Mouse (Mus musculus) neural tube, embryonic 14.5 days (tissue): ENCODE data around the gene Hoxa3. TPM values are rescaled to one million over a fixed set of nuclear protein-coding genes. Genes with fewer than 3 reads are reported as not detected.
A peak's percentile ranks its signal among the peaks of the same experiment; 100 is the strongest.

ENCODE experiments used
- ATAC-seq: fragments of 200-750 bp; cut with Nextera tagmentation; 2 replicates; pipeline ENCODE4 v1.8.0; 2017; ENCODE audit warnings: low read depth, mild to moderate bottlenecking, moderate TSS enrichment, moderate library complexity
- H3K27ac ChIP-seq: fragments of 300-500 bp; sonication (generic); 2 replicates; pipeline ENCODE4 v1.5.1; 2014; ENCODE audit warnings: low read depth, mild to moderate bottlenecking, control low read depth, low read length, moderate library complexity, mixed read lengths
- H3K27me3 ChIP-seq: fragments of 300-500 bp; sonication (generic); 2 replicates; pipeline ENCODE4 v1.6.1; 2014; ENCODE audit warnings: low read length; ENCODE audit not compliant: control insufficient read depth, insufficient read depth
- H3K36me3 ChIP-seq: fragments of 300-500 bp; sonication (generic); 2 replicates; pipeline ENCODE4 v1.6.1; 2014; ENCODE audit warnings: low read length, mixed read lengths; ENCODE audit not compliant: control insufficient read depth, insufficient read depth
- H3K4me1 ChIP-seq: fragments of 300-500 bp; sonication (generic); 2 replicates; pipeline ENCODE4 v1.6.1; 2014; ENCODE audit warnings: low read length; ENCODE audit not compliant: control insufficient read depth, insufficient read depth
- H3K4me2 ChIP-seq: fragments of 300-500 bp; sonication (generic); 2 replicates; pipeline ENCODE4 v1.6.1; 2014; ENCODE audit warnings: mild to moderate bottlenecking, low read depth, low read length, control low read depth
- H3K4me3 ChIP-seq: fragments of 300-500 bp; sonication (generic); 2 replicates; pipeline ENCODE4 v1.5.1; 2014; ENCODE audit warnings: low read depth, low read length, control low read depth, mixed read lengths
- H3K9ac ChIP-seq: fragments of 300-500 bp; sonication (generic); replicated peaks from 2 replicates; pipeline ENCODE4 v1.6.1; 2014; ENCODE audit warnings: low read depth, mild to moderate bottlenecking, control low read depth, low read length, mixed read lengths
- H3K9me3 ChIP-seq: fragments of 300-500 bp; sonication (generic); 2 replicates; pipeline ENCODE4 v1.6.1; 2016; ENCODE audit warnings: low read length; ENCODE audit not compliant: control insufficient read depth
- WGBS: fragments of 180-500 bp; shearing (Covaris S2); extraction: QIAGEN DNeasy Blood & Tissue Kit; methylation state at CpG from one replicate; pipeline ENCODE4 v1.1.7; 2014; 5-methylcytosine and 5-hydroxymethylcytosine counted together
- polyA plus RNA-seq: library from polyadenylated mRNA; unstranded; fragments of >200 nt; fragmentation: Nextera tagmentation; extraction: Ambion mirVana; gene quantifications from 2 replicates; pipeline ENCODE4 v1.2.1, GENCODE M21; 2014

The Hoxa3 gene
- polyA plus RNA-seq, 1 experiment from 2014 or later = 13.4 TPM

DNA sequence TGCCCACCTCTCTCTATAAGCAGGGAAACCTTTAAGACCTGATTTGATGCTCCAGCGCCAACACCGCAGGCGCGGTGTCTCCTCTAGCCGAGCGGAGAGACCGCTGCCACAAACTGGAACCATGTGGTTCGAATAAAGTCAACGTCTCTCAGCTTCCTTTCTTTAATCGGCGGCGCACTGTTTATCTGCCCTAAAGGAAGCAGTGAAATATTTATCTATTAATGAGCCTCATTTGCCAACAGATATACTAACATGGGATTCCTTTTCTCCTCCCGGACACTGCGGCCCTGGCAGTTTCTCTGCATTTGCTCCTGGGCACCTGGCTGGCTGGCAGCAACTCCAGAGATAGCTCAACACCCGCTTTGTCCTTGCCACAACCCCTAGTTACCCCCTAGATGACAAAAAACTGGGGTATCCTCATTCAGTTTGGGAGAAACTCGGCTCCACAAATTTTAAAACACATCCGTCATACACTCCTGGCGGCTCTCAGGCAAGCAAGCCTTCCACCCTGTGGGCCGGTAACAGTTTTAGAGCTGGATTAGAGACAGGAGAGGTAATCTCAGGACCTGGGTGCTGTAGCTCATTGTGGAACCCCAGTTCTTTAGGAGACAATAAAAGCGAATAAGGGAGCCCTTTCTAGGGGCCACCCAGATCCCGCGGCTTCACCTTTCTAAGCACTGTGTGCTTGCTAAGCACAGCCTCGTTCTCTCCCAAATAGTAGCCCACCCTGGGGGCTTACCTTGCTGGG lies 4.9 kb upstream of the Hoxa3 start:
- no peak for ATAC-seq
- peaks cover 36% of the 10 kb centered on the region for H3K4me1 ChIP-seq
- no peaks in the 10 kb centered on the region for H3K9me3 ChIP-seq
- no peaks in the 10 kb centered on the region for H3K36me3 ChIP-seq
- peak overlapping the region; percentile 99 for H3K27ac ChIP-seq
- peak overlapping the region; percentile 88 for H3K4me3 ChIP-seq
- no peaks in the 10 kb centered on the region for H3K27me3 ChIP-seq
- H3K4me2 ChIP-seq = peak overlapping the region; percentile 99
- 3% methylated on average over 23 of the region's 23 CpGs for WGBS
- H3K9ac ChIP-seq = peak overlapping the region; percentile 98

DNA sequence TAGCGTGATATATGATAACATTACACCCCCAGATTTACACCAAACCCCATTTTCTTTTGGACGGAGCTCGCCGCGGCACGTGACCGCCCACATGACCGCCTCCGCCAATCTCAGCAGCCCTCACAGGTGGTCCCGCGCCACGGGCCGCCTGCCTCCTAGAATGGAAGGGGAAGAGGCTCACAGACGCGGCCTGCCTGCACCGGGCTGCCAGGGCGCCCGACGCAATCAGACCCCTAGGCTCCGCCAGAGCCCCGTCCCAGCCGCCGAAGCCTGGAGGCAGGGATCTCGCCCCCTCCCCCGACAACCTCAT lies 4.3 kb upstream of the Hoxa3 start:
- peaks cover 36% of the 10 kb centered on the region for H3K4me1 ChIP-seq
- H3K4me2 ChIP-seq = peak overlapping the region; percentile 99
- peak overlapping the region; percentile 98 for H3K9ac ChIP-seq
- H3K9me3 ChIP-seq = no peaks in the 10 kb centered on the region
- H3K27ac ChIP-seq = peak overlapping the region; percentile 99
- H3K27me3 ChIP-seq = no peaks in the 10 kb centered on the region
- peak overlapping the region; percentile 88 for H3K4me3 ChIP-seq
- under 1% methylated on average over 24 of the region's 25 CpGs for WGBS
- no peaks in the 10 kb centered on the region for H3K36me3 ChIP-seq
- ATAC-seq = peak; percentile 79

DNA sequence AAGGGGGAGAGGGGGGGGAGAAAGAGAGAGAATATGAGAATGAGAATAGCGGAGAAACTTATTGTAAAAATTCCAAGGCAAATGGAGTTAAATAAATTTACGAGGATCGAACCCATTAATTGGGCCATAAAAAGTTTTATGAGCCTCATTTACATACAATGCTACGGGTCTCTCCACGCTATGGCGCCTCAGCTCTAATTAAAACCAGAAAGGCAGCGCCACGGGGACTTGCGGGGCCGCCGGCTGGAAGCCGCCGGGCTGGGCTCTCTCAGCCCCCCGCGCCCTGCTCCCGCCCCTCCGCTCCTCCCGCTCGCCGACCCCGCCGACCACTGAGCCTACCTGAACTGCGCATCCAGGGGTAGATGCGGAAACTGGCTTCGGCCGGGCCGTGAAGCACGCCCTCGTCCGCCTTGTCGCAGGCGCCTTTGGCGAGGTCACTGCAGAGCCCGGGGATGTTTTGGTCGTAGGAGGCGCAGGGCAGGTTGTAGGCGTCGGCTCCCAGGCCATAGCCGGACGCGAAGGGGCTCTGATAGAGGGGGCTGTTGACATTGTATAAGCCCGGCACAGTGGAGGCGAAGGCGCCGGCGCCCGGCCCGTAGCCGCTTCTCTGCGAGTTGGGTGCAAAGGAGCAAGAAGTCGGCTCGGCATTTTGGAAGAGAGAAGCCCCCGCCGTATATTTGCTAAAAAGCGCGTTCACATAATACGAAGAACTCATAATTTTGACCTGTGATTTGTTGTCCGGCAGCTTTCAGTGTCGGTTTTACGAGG lies 3.7 kb upstream of the Hoxa3 start:
- H3K27ac ChIP-seq = peak overlapping the region; percentile 99
- no peaks in the 10 kb centered on the region for H3K36me3 ChIP-seq
- H3K9me3 ChIP-seq = no peaks in the 10 kb centered on the region
- ATAC-seq = peak; percentile 15
- H3K9ac ChIP-seq = peak overlapping the region; percentile 98
- peaks cover 36% of the 10 kb centered on the region for H3K4me1 ChIP-seq
- peak overlapping the region; percentile 99 for H3K4me2 ChIP-seq
- no peaks in the 10 kb centered on the region for H3K27me3 ChIP-seq
- H3K4me3 ChIP-seq = peak overlapping the region; percentile 88
- under 1% methylated on average over 60 of the region's 60 CpGs for WGBS

- under 1% methylated on average over 30 of the region's 30 CpGs for WGBS
- Histone ChIP-seq H3K36me3 (no peaks in the 10 kb centered on the region), H3K4me3 (peak overlapping the region; percentile 88), H3K27ac (peak overlapping the region; percentile 99), H3K9me3 (no peaks in the 10 kb centered on the region), H3K9ac (peak overlapping the region; percentile 98), H3K4me1 (peaks cover 36% of the 10 kb centered on the region), H3K27me3 (no peaks in the 10 kb centered on the region), H3K4me2 (peak overlapping the region; percentile 99)
- ATAC-seq = no peak
Measured at GRCm38 (mm10) chr6:52215771-52216535, 2.8 kb upstream of the Hoxa3 start.

GRCm38 (mm10) chr6:52215070-52215469 lies 1.9 kb upstream of the Hoxa3 start:
- Histone ChIP-seq H3K4me3 (peak overlapping the region; percentile 88), H3K4me1 (peaks cover 36% of the 10 kb centered on the region), H3K27me3 (no peaks in the 10 kb centered on the region), H3K4me2 (peak overlapping the region; percentile 99), H3K36me3 (no peaks in the 10 kb centered on the region), H3K27ac (peak overlapping the region; percentile 99), H3K9ac (peak overlapping the region; percentile 98), H3K9me3 (no peaks in the 10 kb centered on the region)
- WGBS = 6% methylated on average over 3 of the region's 3 CpGs
- no peak for ATAC-seq

- peak overlapping the region; percentile 99 for H3K27ac ChIP-seq
- peak overlapping the region; percentile 98 for H3K9ac ChIP-seq
- ATAC-seq = no peak
- H3K36me3 ChIP-seq = no peaks in the 10 kb centered on the region
- no peaks in the 10 kb centered on the region for H3K9me3 ChIP-seq
- peak overlapping the region; percentile 88 for H3K4me3 ChIP-seq
- no peaks in the 10 kb centered on the region for H3K27me3 ChIP-seq
- peaks cover 35% of the 10 kb centered on the region for H3K4me1 ChIP-seq
- 11% methylated on average over 5 of the region's 5 CpGs for WGBS
- H3K4me2 ChIP-seq = peak overlapping the region; percentile 99
Measured at GRCm38 (mm10) chr6:52214271-52214670, 1.1 kb upstream of the Hoxa3 start.

DNA sequence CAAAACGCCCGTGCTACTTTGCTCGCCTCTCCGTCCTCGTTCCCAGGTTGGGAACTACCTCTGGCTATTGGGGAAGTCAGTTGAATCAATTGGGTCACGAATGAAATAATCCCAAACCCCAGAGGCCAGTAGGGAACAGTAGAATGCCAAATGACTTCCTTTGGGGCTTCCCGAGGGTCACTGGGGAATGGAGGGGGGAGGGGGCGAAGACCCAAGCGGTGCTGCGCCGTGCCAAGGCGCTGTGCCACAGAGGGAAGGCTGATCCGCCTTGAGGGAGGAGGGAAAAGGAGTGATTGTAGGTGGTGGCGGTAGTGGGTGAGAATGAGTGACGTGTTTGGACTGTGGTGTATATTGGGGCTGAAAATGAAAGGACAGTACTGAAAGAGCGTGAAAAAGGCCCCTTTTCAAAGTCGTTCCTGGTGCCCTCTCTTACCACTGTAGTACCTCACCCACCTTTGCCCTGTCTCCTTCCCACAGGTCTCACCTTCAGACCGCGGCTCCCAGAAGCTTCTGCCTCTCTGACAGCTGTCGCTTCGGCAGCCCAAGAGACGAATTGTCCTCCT lies 499 bp downstream of the Hoxa3 start:
- peak overlapping the region; percentile 88 for H3K4me3 ChIP-seq
- H3K4me1 ChIP-seq = peaks cover 27% of the 10 kb centered on the region
- H3K27ac ChIP-seq = peak overlapping the region; percentile 99
- no peaks in the 10 kb centered on the region for H3K27me3 ChIP-seq
- H3K9ac ChIP-seq = peak overlapping the region; percentile 98
- WGBS = 1% methylated on average over 22 of the region's 22 CpGs
- no peaks in the 10 kb centered on the region for H3K9me3 ChIP-seq
- H3K4me2 ChIP-seq = peak overlapping the region; percentile 99
- H3K36me3 ChIP-seq = no peaks in the 10 kb centered on the region
- peak; percentile 20; the same call in 1 of the 2 replicates for ATAC-seq

DNA sequence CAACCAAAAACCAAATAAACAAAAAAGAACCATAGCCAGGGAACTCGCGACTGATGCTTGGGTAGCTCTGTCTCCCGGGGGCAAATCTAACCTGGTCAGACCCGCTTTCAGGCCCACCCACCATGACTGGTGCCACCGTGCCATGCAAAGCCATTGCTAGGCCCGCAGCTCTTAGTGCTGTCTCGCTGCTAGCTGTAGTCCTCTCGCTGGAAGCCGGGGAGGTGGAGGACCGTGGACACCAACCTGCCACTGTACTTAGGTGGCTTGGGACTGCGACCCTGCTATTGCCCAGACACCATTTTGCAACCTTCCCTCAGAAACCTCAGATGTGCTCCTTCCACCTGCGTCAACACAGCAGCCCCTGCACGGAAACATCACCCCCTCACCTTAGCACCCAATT lies 1.2 kb downstream of the Hoxa3 start:
- peak overlapping the region; percentile 98 for H3K9ac ChIP-seq
- peak overlapping the region; percentile 99 for H3K27ac ChIP-seq
- H3K4me1 ChIP-seq = peaks cover 34% of the 10 kb centered on the region
- H3K9me3 ChIP-seq = no peaks in the 10 kb centered on the region
- no peak for ATAC-seq
- H3K4me3 ChIP-seq = peak overlapping the region; percentile 88
- WGBS = 2% methylated on average over 13 of the region's 13 CpGs
- no peaks in the 10 kb centered on the region; the same call in 1 of the 2 replicates for H3K36me3 ChIP-seq
- no peaks in the 10 kb centered on the region for H3K27me3 ChIP-seq
- peak overlapping the region; percentile 99 for H3K4me2 ChIP-seq
